Mouse (Mus musculus): ENCODE measurements around the gene Palmd.

The Palmd gene

DNA sequence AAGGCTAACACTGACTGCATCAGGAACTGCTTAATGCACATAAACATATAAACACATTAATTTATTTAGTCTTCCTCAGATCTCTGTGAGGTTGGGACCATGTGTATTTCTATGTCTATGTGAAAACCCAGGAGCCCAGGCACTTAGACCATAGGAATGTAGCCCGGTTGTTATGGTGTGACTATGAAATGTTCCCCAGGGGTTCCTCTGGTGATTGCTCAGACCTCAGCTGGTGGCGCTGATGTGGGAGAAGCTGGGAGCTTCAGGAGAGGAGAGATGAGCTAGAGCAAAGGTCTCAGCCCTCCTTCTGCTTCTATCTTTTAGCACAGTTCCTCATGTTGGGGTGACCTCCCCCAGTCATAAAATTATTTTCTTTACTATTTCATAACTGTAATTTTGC is 8.4 kb downstream of the Palmd start:
- DNase-seq (ENCODE audit: inconsistent ontology term) = no peak

DNA sequence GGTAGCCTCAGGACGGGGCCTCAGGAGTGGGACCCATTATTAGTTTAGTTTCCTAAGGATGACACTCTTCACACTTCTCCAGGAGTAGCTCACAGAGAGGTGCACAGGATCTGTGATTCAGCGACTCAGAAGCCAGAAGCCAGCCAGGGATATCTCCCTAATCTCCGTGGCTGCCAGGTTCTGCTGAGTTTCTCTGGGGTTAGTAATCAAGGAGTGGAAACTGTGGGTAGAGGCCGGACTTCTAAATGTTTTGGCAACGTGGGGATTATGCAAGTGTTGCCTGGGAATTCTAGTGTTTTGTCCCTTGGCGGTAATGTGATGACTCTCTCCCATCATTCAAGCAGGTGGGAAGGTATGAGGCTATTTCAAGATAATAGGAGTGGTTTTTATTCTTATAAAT is 13.7 kb downstream of the Palmd start:
- no peak for DNase-seq (ENCODE audit: inconsistent ontology term)

DNA sequence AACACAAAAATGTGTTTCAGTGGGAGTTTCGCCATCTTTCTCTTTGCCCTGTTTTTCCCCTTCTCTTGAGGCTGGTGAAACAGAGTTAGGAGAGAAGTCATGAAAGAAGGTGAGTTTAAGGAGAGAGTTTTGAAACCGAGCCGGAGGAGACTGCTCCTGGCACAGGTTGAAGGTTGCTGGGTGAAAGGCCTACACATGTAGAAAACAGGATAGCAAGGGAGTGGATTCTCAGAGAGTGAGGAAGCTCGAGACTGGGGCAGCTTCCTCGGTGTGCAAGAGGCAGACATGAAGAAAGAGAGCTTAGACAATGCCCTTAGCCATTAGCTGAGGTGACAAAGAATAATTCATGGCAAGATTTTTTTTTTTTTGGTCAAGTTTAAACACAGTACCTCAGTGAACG is 15.4 kb downstream of the Palmd start:
- DNase-seq (ENCODE audit: inconsistent ontology term) = no peak

DNA sequence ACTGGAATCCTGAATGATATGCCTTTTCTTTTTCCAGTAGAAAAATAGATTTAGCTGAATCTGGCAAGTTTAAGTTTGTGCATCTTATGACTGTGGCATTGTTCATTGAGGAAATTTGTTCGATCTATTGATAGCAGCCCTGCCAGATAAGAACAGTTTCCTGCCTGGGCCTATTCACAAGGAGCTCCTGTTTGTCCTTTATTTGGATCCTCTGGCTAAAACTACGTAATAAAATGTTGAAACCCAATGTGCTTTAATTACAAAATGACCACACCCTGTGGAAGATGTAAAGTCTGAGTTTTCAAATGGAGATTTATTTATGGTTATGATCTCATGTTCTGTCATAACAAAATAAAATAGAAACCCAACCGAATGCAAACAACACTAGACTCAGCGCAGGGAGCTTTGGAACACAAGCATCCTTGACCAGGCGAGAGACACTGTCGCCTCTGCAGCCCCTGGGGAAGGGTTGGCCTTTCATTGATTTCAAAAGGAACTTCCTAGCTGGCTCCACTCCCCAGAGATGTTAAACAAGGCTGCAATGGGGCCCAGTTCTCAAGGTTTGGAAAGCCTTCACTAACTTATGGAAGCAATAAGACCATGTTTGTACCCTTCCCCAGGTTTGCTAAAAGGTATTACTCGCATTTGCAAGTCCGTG is 16.4 kb downstream of the Palmd start:
- no peak for DNase-seq (ENCODE audit: inconsistent ontology term)

DNA sequence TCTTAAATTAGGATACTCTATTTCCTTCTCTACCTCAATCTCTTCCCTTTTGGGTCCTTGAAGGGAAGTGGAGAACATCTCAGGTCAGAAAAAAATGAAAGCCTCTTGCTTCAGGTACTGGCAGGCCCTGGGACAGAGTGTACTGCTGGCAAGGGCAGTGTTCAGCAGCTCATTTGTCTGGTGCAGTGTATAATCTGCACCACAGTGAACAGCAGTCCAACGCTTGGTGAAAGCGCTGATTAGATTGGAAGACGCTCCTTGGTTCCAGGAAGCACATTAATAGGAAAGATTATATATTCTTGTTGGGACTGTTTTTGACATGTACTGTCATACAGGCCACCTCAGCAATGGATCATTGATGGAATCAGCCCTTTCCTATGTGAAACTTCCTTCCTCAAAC is 17.3 kb downstream of the Palmd start:
- no peak for DNase-seq (ENCODE audit: inconsistent ontology term)

DNA sequence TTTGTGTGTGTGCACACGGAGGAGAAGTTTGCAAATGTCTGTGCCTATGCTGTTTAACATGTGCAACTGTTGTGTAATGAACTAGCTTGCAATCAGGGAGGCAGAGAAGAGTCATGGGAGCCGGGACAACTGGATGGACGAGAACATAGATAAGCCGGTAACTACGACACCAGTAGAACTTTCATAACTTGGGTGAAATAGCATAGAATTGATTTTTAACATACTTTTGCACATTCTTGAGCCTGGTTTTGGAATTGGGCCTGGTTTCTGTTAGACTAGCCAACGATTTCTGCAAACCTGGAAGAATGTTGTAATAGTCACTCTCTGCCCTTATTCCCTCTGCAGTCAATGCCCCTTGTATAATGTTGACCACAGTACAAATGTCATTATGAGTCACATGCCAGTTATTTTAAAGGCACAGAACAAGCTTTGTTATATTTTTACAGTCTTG is 18.1 kb downstream of the Palmd start:
- DNase-seq (ENCODE audit: inconsistent ontology term) = peak; percentile 93

DNA sequence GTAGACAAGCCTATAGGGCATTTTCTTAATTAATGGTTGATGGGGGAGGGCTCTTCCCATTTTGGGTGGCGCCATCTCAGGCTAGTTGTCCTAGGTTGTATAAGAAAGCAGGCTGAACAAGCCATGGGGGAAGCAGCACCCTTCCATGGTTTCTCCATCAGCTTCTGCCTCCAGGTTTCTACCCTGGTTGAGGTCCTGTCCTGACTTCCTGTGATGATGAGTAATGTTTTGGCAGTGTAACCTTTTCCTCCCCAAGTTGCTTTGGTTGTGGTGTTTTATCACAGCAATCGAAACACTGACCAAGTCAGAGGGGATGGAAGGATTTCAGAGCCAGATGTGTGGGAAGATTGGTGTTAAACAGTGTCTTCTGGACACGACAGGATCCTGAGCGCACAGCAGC is 22.3 kb downstream of the Palmd start:
- DNase-seq (ENCODE audit: inconsistent ontology term) = no peak

DNA sequence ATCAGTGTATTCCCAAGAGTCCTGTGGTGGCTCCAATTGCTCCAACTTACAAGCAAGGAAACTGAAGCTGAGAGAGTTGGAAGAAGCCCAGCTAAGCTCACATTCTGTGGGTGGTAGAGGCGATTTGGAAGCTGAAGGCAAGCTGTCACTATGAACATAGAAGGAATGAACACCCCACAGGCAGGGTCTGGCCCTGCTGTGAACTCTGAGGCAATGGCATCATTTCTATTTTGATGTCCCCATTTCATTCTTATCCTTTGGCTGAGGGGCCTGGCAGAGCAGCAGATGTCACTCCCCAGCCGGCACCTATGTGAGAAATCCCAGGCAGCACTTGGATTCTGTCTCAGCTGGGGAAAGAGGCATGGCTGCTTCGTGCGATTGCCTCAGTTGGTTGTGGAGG is 25.4 kb downstream of the Palmd start:
- DNase-seq (ENCODE audit: inconsistent ontology term) = no peak

DNA sequence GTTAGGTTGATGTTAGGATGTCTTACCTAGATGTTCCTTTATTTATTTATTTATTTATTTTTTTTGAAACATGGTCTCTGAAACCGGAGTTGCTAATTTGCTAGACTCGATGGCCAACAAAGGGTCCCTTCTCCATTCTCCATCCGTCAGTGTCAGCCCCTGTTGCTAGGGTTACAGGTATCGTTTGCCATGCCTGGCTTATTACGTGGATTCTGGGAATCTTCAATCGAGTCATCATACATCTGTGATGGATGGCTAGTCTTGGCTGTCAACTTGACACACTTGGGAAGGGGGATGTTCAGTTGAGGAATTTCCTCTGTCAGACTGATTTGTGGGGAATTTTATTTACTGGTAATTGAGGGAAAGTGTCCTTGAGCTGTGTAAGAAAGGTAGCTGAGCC is 26.0 kb downstream of the Palmd start:
- no peak for DNase-seq (ENCODE audit: inconsistent ontology term)

DNA sequence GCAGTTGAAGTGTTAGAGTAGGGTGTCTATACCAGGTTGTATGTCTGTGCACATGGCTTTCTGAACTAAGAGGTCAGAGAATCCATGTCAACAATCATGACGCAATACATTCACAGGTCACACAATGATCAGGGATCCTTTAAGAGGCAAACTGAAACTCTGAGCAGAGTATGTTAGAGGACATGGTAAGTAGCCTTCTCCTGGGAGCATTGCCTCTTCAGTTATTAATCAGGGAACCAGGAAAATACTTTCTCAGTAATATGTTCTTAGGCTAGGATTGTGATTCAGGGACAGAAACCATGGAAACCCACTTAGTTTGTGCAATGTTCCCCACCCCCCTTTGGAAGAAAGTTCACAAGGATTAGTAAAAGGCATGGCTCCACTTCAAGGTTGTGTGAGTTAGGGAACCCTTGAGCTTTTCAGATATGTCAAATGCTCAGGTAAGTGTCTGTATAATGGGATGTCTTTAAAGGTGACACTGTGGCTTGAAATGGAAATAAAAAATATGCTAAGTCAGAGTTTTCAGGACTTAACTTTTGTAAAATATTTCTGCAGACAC is 27.1 kb downstream of the Palmd start:
- no peak for DNase-seq (ENCODE audit: inconsistent ontology term)

DNA sequence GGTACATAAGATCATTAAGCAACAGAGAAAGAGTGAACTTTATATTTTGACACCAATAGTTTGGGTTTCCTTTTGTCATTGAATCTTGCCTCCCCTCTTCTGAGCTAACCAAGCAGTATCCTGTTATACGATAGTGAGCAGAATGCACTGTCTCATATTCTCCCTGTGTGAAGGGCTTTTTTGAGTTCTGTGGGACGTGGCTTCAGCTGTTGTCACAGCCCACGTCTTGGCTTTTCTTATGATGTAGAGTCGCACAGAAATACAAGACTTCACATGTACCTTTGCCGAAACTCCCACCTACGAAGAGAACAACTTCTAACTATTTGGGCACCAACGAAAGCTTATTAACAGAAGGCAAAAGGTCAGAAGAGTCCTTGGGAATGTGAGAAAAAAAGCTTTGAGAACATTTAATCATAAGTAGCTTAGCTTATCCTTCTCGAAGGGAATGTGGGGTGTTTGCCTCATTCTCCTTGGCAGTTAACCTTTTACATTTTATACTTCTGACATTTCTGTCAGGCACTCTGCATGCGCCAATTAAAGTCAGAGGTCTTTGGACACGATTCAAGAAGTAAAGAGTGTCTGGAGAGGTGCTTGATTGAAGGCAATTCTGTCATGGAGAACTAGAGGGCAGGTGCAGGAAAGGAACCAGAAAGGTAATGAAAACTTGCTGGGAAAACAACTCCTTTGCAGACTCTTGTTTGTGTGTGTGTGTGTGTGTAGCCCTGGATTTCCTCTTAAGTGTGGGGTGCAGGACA is 27.8 kb downstream of the Palmd start:
- no peak for DNase-seq (ENCODE audit: inconsistent ontology term)

DNA sequence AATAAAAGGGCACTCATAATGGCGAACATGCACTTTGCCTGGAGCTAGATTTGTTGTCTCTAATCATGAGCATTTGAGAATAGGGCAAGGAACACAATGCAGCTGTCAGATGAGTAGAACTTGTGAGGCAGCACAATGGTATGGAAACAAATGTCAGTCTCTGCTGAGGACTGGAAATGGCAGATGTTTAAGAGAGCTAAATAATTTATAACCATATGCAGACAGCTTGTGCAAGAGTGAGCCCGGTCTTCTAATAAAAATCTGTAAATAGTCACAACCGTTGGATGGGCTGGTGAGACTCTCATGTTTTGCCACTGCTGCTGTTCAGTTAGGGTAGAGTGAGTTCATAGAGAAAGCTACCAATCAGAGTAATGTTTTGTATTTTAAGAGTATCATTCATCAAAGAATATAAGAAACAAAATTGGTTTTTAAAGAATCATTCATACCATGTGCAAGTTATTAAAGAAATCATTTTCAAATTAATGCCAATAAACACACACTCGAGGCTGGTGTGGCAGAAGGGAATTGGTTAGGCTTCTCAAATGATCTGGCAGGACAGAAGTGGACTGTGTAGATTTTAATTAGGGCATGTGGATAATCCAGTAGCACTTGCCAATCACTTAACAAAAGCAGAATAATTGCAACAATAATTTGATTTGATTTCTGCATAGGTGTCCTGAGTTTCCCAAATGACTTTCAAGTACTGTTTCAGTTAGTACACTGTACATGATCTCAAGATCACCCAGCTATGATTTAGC is 31.7 kb downstream of the Palmd start:
- no peak for DNase-seq (ENCODE audit: inconsistent ontology term)

DNA sequence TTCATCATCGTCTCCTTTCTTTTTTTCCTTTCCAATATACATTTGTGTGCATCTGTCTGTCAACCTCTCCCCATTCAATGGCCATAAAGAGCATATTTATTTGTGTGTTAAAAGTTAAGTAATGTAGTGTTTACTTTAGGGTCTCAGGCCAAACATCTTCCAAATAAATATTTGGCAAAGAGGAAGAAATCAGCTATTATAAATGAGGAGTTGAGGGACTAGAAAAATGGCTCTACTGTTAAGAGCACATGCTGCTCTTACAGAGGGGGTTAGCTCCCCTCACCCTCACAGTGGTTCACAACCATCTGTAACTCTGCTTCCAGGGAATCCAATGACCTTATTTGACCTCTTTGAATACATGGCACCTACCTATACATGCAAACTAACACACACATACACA is 35.6 kb downstream of the Palmd start:
- no peak for DNase-seq (ENCODE audit: inconsistent ontology term)

DNA sequence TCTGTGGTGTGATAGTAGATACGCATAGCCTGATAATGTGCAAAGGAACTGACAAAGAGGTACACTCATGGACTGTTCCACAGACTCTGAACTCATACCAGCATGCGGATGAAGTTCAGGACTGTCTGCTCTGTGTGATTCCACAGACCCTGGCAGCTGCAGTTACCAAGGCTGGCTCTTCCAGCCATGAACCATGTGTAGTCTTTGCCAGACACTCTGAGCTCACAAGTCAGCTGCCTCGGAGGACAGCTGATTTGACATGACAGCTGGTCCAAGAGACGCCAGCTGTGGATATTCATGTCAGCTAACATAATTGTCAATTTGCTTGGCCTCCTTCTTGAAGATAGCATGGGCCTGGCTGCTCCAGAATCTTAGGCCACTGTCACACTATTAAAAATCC is 39.8 kb downstream of the Palmd start:
- no peak for DNase-seq (ENCODE audit: inconsistent ontology term)

DNA sequence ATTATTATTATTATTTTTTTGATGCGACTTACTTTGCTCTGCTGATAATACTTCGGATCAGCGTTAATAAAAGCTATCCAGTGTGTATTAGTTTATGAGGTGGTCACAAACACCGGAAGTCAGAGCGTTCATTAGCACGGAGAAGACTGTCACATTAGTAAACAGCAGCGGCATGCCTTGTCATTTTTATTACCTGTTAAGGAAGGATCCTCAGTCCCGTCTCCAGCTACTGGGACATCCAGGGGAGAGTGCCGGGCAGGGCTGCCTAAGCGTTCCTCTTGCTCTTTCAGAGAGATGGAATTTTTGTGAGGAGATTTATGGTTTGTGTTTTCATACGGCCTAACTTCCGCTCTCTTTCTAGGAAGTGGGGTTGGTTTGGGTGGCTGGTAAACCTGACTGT is 45.7 kb downstream of the Palmd start:
- DNase-seq (ENCODE audit: inconsistent ontology term) = no peak

DNA sequence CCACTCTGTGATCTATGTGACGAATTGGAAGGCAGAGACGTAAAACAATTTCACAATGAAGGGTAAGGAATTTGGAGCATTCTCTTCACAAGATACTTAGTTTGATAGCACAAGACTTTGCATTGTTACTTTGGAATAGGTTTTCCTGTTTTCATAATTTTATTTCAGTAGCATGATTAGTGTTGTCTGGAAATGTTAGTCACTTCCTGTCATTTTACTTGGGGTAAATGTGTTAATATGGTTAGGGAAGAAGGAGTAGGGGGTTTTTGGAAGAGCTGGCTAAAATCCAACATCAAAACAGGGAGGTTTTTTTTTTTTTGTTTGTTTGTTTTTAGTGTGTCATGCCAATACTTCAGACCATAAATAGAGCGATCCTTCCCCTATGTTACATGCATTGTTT is 47.3 kb downstream of the Palmd start:
- DNase-seq (ENCODE audit: inconsistent ontology term) = no peak

DNA sequence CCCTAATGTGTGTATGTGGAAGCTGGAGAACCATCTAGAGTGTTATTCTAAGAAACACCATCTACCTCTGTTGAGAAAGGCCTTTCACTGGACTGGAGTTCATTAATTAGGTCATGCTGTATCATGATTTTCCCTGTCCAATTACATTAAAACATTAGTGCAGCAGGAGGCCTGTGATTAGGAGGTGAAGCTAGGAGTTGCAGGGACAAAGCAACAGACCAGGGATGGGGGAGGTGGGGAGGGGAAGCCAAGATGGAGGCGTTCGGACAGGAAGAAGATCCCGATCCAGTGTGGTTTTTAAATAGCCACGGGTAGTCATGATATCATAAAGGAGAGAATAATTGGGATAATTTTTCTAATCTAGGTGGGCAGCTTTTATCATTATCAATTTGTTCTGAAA is 51.8 kb downstream of the Palmd start:
- DNase-seq (ENCODE audit: inconsistent ontology term) = peak; percentile 8

DNA sequence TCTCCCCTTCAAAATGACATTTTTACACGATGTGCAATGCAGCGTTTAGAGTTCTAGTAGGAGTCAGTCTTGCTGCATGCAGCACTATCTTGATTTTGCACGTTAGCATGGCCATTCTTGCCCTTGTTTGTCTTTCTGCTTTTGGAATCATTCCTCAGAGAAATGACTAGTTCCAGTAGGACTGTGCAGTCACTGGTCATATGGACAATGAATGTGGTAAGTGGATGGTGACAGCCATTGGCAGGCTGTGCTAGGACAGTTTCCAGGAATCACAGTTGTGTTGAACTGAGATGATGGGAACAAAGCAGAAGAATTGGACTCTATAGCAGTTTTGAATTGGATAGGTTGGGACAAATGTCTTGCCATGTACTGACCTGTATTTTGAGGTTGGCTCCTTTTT is 53.9 kb downstream of the Palmd start:
- peak; percentile 19 for DNase-seq (ENCODE audit: inconsistent ontology term)

DNA sequence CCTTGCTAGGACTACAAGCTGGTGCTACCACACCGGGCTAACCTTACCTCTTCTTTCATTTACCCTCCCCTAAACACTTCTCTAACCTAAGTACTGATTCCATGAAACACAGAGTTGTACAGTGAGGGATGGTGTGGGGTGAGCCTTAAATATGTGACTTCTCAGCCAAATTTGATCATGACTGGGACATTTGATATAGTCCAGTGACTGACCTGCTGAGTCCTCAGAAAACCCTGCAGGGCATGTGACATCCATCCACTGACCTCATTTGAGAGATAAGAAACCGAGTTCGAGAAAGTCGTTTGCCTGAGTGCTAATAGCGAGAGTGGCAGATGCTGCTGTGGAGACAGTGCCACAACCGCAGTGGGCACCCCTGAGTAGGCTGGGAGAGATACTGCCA is 54.4 kb downstream of the Palmd start:
- DNase-seq (ENCODE audit: inconsistent ontology term) = no peak

DNA sequence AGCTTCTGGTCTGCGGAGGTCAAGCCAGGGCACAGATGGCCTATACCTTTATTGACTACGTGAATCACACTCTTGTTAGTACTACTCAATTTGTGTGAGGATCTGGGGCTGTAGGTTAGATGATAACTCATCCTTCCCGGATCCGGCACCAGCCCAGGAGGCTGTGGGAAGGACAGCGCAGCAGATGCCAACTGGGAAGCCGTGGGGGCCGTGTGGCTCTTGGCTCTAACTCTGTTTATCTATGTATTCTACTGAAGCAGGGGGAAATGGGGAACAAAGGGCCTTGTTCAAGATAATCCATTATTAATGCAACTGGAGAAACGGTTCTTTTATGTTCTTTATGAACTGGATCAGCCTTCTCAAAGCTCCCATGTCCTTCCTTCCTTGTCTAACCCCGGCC is 62.2 kb downstream of the Palmd start:
- DNase-seq (ENCODE audit: inconsistent ontology term) = peak; percentile 50

DNA sequence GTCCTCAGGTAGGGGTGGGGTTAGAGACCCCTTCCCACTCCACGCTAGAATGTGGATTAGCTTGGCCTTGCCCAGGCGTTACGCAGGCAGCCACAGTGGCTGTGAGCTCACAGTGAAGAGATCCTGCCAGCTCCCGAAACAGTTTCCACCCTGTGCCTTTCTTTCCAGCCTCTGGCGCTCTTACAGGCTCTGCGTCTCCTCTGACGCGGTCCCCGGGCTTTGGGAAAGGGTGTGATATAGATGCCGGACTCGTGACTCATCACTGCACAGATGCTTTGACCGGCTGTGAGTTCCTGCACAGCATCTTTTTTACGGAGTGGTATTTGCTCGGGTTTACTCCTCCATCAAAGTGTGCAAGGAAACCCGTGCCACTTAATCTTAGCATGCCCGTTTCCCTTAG is 62.9 kb downstream of the Palmd start:
- DNase-seq (ENCODE audit: inconsistent ontology term) = peak; percentile 58

DNA sequence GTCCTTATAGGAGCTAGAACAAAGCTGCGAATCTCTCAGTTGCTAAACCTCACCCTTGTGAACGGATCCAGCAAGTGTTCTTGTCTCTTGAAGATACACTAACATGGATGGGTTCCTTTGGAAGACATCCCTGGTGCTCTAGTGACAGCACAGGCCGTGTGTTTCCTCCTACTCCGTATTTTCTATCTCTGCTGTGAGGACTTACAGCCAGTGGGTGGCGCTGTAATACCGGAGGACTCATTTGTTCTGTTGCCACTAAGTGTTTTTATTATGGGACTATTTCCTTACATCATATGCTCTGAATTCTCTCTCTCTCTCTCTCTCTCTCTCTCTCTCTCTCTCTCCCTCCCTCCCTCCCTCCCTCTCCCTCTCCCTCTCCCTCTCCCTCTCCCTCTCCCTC is 64.6 kb downstream of the Palmd start:
- DNase-seq (ENCODE audit: inconsistent ontology term) = peak; percentile 36

DNA sequence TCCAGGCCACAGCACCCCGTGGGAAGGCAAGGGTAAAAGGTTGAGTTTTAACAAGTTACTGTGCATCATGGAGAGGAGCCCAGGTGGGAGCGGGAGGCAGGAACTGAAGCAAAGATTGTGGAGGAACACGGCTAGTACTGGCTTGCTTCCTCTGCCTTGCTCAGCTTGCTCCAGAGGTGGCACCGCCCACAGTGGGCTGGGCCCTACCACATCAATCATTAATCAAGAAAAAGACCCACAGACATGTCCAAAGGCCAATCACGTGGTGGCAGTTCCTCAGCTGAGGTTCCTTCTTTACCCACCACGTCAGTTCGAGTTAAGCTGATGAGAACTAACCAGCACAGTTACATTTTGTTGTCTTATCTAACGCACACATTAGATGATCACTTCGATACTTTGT is 75.9 kb downstream of the Palmd start:
- DNase-seq (ENCODE audit: inconsistent ontology term) = no peak

Data from Muller cell, postnatal 12 days (primary cell).